Mouse (Mus musculus): ENCODE data around the gene Ntrk3. TPM values are rescaled to one million over a fixed set of nuclear protein-coding genes. Genes with fewer than 3 reads are reported as not detected.

Gene Ntrk3
- total RNA-seq, 1 experiment from 2014 or later: 0.76 TPM

DNA sequence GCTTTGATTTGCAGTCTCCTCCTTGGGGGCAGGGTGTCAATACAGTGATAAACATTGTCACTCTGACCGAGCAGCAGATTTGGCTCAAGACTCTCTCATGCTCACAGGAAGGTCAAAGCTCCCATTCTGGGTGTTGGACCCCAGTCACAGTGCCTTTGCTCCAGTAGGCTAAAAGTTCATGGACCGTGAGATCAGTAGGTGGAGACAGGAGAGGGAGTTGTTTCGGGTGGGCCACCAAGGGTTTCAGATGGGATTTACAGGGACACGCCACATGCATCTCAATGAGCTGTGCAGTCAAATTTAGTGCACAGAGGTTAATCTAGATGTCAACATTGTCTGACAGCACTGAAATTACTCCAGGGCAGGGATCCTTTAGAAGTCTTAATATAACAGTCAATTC lies 552.2 kb downstream of the Ntrk3 start:
- no peak for ATAC-seq (replicated peaks; ENCODE audit: insufficient number of reproducible peaks, low FRiP score, low TSS enrichment, poor library complexity, severe bottlenecking)

DNA sequence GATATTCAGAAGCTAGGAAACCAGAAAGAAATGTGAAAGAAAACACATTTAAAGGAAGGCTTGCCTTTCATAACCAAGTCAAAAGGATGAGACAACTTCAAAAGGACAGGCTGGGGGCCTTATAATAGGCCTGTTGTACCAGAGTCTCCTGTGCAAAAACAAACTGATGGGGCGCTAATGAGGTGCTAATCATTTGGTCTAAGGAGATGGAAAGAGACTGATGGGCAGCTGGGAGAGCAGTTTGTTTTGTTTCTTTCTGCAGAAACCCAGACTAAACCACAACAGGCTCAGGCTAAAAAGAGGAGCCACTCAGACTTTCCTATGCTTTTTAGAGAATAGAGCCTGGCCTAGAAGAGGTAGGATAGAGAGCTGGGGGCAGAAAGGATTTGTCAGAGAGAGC lies 554.4 kb downstream of the Ntrk3 start:
- no peak for ATAC-seq (replicated peaks; ENCODE audit: insufficient number of reproducible peaks, low FRiP score, low TSS enrichment, poor library complexity, severe bottlenecking)

DNA sequence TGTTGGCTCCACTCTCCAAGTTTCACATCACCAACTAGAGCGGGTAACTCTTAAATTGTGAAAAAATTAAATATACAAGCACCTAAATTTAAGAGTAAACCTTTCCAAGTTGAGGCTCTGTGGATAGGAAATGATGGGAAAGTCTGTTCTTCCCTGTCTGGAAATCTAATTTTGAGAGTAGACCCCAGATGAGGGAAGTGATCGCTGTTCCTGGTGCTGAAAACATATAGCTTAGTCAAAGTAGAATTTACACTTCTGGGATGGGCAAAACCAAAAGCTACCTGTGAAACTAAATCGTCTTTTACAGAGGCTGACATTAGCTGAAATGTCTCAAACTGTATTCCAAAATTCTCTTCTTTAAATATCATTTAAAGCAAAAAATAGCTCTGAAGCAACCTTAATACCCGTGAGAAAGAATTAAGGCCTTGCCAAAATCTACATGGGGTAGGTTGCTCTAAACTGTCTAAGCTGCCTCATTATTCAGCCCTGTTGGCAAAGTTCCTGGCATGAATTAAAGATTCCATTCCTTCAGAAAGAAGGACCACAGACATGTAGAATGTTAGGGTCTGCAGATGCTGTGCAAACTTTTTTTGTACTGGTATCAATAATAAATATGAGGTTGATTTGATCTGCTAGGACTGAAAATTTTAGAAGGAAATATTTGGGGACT lies 557.7 kb downstream of the Ntrk3 start:
- ATAC-seq (replicated peaks; ENCODE audit: insufficient number of reproducible peaks, low FRiP score, low TSS enrichment, poor library complexity, severe bottlenecking): no peak

DNA sequence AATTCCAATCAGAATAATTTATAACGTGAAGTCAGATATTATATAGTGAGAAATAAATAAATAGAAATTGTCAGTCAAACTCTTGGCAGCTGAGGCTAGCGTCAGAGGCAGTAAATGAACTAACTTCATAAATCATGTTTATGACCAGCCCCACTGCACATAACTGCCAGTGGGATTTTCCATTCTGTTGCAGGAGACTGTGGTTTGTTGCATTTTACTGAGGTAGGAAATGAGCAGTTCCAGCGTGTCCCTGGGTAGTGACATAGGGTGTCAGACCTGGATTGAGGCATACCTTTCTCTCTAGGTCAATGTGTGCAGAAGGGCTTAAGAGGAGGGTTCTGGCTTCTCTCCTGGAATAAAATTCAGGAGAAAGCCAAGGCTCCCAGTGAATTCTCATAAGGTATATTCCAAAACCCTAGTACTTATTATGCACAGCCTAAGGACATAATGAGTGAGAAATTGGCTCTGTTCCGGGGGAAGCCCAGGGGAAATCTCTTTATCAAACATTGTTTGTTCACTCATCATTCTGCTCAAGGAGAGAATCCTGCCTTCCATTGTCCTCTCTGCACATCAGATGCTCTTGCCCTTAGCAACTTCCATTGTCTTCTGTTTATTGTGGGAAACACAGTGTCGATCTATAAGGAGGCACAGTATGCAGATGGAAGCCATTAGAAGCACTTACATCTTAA lies 565.4 kb downstream of the Ntrk3 start:
- no peak for ATAC-seq (replicated peaks; ENCODE audit: insufficient number of reproducible peaks, low FRiP score, low TSS enrichment, poor library complexity, severe bottlenecking)

DNA sequence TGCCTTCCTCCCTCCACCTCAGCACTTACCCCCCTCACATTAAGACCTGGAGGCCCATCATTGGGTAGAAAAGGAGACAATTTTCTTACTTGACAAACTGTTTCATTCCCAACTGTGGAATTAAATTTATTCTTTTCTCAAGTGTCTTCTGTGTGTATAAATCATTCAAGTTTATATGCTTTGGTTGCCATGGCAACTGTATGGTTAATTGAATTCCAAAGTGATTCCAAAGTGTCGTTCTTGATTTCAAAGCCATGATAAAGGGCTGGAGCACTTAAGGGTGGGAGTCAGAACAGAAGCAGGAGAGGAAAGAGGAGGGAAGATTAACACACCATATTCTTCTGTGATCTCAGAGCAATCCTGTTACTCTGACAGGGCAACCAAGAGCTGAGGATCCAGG lies 572.3 kb downstream of the Ntrk3 start:
- no peak for ATAC-seq (replicated peaks; ENCODE audit: insufficient number of reproducible peaks, low FRiP score, low TSS enrichment, poor library complexity, severe bottlenecking)

DNA sequence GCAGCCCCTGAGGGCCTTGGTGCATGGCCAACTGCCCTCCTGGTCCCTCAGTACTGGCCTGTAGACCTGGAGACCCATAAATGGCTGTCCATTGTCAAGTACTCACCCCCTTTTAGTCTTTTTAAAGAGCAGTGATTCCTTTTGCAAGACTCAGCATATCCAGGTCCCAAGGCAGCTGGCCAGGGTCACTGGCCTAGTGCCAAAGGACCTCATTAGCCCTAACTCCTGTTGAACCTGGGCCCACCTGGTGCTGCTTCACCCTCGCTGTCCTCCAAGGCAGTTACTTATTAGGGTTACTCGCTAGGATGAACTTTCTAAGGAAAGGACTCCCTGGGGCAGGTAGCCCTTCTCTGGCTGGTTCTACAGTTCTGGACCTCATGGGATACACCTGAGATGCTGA lies 579.9 kb downstream of the Ntrk3 start:
- ATAC-seq (replicated peaks; ENCODE audit: insufficient number of reproducible peaks, low FRiP score, low TSS enrichment, poor library complexity, severe bottlenecking): no peak

DNA sequence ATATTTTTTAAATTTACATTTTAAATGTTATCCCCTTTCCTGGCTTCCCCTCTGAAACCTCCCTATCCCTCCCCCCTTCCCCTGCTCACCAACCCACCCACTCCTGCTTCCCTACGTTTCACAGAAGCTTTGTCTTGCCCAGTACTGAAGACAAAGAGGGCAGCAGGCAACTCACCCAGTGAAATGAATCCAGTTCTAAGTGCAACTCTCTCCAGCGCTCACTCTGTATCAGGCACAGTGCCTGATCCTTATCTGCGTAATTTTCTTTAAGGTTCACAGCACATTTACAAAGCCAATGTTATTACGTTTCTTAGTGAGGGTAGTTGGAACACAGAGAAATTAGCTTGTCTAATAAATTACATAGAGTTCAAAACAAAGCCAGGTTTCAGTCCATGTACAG lies 592.6 kb downstream of the Ntrk3 start:
- ATAC-seq (replicated peaks; ENCODE audit: insufficient number of reproducible peaks, low FRiP score, low TSS enrichment, poor library complexity, severe bottlenecking): no peak

DNA sequence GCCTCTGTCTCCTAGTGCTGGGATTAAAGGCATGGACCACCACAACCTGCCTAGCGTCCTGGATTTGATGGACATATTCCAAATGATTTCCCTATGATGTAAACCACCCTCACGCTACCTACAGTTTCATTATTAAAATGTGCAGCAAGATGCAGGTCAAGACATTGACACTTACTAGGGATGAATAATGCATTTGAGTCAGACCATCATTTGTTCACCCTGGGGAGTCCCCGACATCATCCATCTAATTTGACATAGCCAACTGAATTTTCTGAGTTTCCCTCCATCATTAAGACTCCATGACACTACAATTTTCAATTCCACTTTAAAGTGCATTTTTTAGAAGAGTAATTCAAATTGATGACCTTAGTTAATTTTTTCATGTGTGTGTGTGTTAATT lies 593.0 kb downstream of the Ntrk3 start:
- no peak for ATAC-seq (replicated peaks; ENCODE audit: insufficient number of reproducible peaks, low FRiP score, low TSS enrichment, poor library complexity, severe bottlenecking)

DNA sequence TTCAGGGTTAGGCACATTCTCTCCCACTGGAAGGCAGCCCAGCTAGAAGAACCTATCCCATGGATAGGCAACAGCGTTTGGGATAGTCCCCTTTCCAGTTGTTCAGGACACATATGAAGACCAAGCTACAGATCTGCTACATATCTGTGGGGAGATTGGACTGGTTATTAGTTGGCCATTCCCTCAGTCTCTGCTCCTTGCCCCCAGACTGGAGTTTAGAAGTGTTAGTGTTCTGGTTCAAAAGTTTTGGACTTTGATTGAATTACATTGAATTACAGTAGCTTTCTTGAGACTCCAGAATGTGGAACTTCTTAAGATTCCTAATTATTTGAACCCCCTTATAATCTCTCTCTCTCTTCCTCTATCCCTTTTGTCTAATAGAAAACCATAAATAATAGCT lies 607.8 kb downstream of the Ntrk3 start:
- no peak for ATAC-seq (replicated peaks; ENCODE audit: insufficient number of reproducible peaks, low FRiP score, low TSS enrichment, poor library complexity, severe bottlenecking)

Other genes with a start within 250 kb of the Ntrk3 start
- 11.3 to 20.0 TPM (median 15.8 TPM) in 3 replicates for gene Mrps11, start 45.1 kb upstream of the Ntrk3 start, total RNA-seq (2017)
- gene Mrpl46, start 45.5 kb upstream of the Ntrk3 start, total RNA-seq (2017): 29.4 to 32.5 TPM (median 29.8 TPM) in 3 replicates
- 7.2 to 12.1 TPM (median 8.7 TPM) in 3 replicates for gene Det1, start 109.3 kb upstream of the Ntrk3 start, total RNA-seq (2017)
- 30.6 to 58.9 TPM (median 31.2 TPM) in 3 replicates for gene Aen, start 157.8 kb upstream of the Ntrk3 start, total RNA-seq (2017)
- 25.2 to 43.8 TPM (median 37.3 TPM) in 3 replicates for gene Isg20, start 175.4 kb upstream of the Ntrk3 start, total RNA-seq (2017)

All from monocyte, adult 5-6 weeks (primary cell).